Mouse (Mus musculus) heart, adult 8-10 months (tissue): ENCODE measurements around the gene Spcs1. TPM values are rescaled to one million over a fixed set of nuclear protein-coding genes. Genes with fewer than 3 reads are reported as not detected.
A peak's percentile ranks its signal among the peaks of the same experiment; 100 is the strongest.

Source experiments
- DNase-seq: peaks from one replicate; pipeline ENCODE4 v3.0.0; 2022; ENCODE audit warnings: low spot score
- total RNA-seq, 4 experiments: library from RNA; stranded (reverse); gene quantifications; 2 replicates each; pipeline ENCODE4 v1.2.4; 2022

The Spcs1 gene
- total RNA-seq = 100 to 1,000 TPM; 124 to 131 (median 126) TPM

- DNase-seq = peak; percentile 83
These were observed at the start of gene Spcs1, which contains the start of gene Glt8d1 for GRCm38 (mm10) chr14:31001307-31002205. Gene Spcs1, minus strand, starts transcription at chr14:31001672. Gene Glt8d1, plus strand, starts transcription at chr14:31001400.

DNA sequence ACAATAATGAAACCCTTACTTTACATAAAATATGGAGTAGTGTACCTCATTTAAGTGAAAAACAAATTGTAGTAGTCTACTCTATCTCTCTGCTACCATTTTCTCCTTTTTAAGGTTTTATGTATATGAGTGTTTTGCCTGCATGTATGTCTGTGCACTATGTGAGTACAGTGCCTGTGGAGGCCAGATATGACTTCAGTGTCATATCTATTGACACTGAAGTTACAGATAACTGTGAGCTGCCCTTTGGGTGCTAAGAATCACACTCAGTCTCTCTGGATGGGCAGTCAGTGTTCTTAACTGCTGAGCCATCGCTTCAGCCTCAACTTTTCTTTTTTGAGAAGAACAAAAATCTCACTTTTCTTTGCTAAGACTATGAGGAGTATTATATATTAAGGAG, 44.3 kb upstream of the Spcs1 start:
- DNase-seq = no peak

- no peak for DNase-seq
These were observed 43.8 kb upstream of the Spcs1 start for GRCm38 (mm10) chr14:31045296-31045695.

- peak; percentile 10 for DNase-seq
These were observed 24.3 kb upstream of the Spcs1 start for GRCm38 (mm10) chr14:31025785-31026184.

GRCm38 (mm10) chr14:31022579-31022978, 21.1 kb upstream of the Spcs1 start:
- no peak for DNase-seq

GRCm38 (mm10) chr14:31019331-31020205, 18.1 kb upstream of the Spcs1 start:
- peak; percentile 62 for DNase-seq

DNA sequence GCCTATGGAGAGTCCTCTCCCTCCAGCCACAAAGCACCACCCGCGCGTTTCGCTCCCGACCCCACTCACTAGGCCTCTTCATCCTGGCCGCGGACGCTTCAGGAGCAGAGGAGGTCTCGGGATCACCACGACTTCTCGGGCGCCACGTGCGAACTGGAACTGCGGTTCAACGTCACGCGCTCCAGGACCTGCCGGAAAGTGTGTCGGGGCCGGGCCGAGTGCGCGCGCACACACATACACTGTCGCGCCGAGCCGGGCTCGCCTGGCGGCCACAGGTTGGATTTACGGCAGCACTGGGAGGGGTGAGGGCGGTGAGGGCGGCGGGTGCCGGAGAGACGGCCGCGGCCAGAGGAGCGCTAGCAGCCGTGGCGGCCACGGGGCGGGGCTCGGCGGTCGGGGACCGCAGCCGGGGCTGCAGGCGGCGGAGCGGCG, 17.4 kb upstream of the Spcs1 start, which contains the start of the genes Pbrm1 and Gnl3:
TSS of gene Pbrm1 (plus strand) at position 279 of the 432 bp plus-strand sequence.
TSS of gene Gnl3 (minus strand) at position 293 of the 432 bp plus-strand sequence.
- DNase-seq = peak; percentile 94

- no peak for DNase-seq
These were observed 16.4 kb upstream of the Spcs1 start for GRCm38 (mm10) chr14:31017854-31018253.

DNA sequence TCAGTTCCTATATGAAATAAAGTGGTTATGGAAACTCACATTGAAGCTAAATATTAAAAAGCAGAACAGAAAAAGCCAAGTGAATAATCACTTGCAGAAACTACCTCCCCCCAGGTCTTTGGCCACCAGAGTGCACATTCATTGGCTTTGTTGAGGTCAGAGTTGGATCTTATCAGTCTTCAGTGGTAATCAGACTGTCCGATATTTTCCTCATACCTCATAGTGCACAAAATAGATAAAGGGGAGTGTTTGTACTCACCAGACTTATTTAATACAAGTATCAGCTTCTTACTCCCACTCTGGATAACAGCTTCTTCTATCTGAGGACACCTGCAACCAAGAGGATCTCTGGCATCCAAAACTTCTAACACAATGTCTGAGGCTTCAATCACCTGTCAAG, 14.6 kb upstream of the Spcs1 start:
- no peak for DNase-seq

DNA sequence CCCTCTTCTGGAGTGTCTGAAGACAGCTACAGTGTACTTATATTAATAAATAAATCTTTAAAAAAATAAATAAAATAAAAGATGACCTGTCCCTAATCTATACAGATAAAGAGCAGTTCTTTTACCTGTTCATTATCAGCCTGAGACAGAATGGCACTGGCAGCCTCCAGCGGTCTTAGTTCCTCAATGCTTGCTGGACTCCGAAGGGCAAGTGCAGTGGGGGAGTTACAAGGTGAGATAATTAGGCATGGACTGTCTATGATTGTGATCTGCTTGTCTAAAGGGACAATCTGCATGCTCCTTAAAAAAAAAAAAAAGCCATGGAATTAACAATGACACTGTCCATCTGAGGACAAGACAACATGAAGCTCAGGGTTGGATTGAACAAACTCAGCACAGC, 12.5 kb upstream of the Spcs1 start:
- DNase-seq = no peak

GRCm38 (mm10) chr14:31011588-31011987, 10.1 kb upstream of the Spcs1 start:
- DNase-seq = no peak

DNA sequence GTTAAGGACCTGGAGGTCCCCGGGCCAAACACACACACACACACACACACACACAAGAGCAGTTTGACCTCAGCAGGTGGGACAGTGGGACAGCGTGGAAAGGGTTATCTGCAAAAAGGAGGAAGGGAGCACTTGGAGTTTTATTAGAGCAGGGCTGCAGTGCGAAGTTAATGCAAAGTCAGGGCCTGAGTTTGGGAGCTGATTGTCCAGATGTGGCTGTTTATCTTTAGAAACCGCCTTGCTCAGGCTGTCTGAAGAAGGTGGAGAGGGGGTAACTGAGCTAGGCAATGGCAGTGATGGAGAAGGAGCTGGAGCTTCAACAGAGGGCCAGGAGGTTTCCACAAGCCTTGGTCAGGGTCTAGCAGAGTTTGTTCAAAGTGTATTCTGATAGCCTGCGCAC, 5.3 kb upstream of the Spcs1 start:
- DNase-seq = no peak

DNA sequence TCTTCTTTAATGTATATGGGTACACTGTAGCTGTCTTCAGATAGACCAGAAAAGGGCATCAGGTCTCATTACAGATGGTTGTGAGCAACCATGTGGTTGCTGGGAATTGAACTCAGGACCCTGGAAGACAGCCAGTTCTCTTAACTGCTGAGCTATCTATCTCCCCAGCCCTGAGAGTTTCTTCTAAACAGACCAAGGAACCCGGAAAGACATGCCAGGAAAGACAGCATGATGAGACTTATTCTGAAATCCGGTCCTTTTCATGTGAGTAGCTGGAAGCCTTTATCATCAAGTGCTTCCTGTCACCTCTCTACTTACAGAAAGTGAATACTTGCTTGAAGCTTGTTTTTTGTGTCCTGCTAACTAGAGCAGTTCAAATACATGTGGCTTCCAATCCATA, 3.1 kb upstream of the Spcs1 start:
- DNase-seq = no peak

DNA sequence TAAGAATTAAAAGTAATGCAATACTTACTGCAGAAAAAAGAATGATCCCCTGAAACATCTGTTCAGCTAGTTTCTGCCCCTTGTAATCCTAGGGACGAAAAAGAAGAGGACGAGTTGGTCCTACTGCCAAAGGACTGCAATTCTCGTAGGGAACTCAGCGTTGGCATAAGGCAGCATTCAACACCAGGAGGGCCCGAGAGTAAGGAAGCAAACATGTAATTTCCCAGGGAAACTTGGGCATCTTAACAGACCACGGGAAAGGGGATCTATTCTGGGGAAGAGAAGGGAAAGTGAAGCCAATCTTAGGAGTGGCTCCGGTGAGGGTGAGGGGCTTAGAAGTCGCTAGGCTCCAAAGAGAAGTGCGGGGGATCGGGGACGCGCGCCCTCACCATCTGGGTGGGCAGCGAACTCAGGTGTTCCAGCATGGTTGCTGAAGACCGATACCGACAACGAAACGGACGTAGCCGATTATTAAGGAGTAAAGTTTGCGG, 611 bp downstream of the Spcs1 start:
- no peak for DNase-seq

DNA sequence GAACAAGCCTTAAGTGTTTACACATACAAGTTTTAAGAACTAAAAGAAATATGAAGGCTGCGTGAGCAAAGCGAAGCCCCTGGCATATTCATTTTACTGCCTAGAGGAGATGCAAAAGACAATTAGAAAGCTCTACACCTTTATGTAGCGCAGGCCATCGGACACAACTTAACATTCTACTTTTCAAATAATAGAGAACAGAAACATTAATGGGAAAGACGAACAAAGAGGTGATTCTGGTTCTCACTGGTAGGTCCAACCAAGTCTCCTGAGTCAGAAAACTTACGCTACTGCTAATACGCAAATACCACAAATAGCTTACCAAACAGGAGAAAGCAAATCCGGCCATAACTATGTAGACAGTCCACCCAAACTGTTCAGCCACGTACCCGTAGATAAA, 1.1 kb downstream of the Spcs1 start:
- DNase-seq = no peak

DNA sequence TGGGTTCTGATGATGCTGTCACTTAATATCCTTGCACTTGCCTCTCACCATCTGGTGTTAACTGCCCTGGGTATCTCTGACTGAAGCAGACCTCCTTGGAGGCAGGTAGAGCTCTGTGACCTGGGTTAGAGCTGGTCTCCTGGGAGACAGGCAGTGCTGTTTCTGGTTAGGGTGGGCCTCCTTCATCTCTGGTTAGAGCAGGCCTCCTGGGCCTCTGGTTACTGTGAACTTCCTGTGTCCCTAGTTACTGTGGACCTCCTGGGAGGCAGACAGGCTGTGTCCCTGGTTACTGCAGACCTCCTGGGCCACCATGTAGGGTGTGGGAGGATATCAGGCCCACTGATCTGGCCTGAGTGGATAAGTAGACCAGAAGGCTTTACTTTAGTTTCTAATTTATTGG, 5.1 kb downstream of the Spcs1 start:
- no peak for DNase-seq

GRCm38 (mm10) chr14:30976222-30976621, 25.2 kb downstream of the Spcs1 start:
- no peak for DNase-seq

DNA sequence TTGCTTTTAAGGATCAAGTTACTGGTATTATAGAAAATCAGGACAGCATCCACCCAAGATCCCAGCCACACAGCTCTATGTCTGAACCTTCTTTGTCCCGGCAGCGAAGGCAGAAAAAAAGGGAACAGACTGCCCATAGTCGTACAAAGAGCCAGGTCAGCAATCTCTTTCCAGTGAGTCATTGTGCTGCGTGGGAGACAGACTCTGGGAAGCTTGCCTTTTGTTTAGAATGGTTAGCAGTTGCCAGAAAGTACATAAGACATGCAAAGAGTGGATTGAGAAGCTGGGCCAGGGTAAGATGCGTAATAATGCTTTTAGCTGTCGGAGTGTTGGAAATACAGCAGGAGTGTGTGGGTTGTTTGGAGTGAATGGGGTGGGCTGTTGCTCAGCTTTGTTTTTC, 27.3 kb downstream of the Spcs1 start:
- peak; percentile 35 for DNase-seq

DNA sequence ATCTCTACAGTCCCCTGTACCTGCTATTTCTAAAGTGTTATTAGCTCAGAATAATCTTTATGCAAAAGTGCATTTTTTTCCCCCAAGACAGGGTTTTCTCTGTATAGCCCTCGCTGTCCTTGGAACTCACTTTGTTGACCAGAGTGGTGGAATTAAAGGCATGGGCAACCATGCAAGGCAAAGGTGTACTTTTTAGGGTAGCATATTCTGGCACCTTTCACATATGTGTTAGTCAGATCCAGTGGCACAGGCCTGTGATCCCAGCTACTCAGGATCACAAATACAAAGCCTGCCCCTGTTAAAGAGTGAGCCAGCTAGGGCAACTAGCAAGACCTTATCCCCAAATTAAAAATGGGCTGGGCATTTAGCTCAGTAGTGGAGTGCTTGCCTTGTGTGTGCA, 41.1 kb downstream of the Spcs1 start:
- DNase-seq = no peak

DNA sequence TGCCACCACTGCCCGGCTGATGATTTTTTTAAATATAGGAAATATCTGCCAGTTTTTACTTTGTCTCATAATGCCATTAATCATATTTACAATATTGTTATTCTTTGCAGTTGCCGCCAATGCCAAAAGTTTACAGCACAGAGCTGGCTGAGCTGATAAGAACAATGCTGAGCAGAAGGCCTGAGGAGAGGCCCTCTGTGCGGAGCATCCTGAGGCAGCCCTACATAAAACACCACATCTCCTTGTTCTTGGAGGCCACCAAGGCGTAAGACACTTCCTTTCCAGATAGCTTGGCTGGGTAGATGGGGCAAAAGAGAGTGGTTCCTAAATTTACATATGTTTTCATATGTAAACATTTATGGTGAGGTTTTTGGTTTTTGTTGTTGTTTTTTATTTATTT, 42.4 kb downstream of the Spcs1 start:
- DNase-seq = no peak

DNA sequence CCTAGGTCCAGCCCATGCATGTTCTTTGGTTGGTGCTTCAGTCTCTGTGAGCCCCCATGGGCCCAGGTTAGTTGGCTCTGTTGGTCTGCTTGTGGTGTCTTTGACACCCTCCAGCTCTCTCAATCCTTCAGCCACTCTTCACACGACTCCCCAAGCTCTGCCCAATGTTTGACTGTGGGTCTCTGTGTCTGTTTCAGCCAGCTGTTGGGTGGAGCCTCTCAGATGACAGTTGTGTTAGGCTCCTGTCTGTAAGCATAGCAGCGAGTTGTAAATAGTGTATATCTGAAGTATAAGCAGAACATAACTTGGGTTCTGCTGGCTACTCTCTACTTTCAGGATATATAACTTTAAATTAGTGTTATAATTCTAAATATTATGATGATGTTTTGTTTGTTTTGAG, 43.0 kb downstream of the Spcs1 start:
- DNase-seq = no peak
